Mouse (Mus musculus) liver, embryonic 14.5 days (tissue): ENCODE results near the gene Klf6.

ENCODE experiments used
- CTCF ChIP-seq: IDR thresholded peaks from 2 replicates; pipeline ENCODE4 v1.5.1; 2016; ENCODE audit warnings: antibody characterized with exemption, low read depth, control low read depth
- EP300 ChIP-seq: IDR thresholded peaks from 2 replicates; pipeline ENCODE4 v1.6.1; 2016; ENCODE audit warnings: antibody characterized with exemption, low read depth

DNA sequence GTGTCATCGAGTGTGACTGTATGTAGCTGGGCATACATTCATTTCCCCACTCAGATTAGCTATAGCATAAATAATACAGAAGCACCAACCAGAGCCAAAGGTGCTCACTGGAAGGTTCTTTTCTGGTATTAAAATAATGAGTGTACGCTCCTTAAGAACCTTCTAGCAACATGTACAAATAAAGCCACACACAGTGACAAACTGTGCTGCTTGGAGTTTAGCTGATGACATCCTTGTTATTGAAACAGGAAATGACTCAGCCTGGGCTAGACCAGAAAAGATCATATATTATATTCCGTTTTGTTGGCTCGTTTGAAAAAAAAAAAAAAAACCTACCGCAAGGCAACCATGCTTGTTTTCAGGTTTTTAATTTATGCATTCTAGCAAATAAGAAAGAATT, 15.7 kb upstream of the Klf6 start:
- TF ChIP-seq CTCF = no peak
- no peak for TF ChIP-seq EP300
